Mouse (Mus musculus): ENCODE results near the gene Lgals8. TPM values are rescaled to one million over a fixed set of nuclear protein-coding genes. Genes with fewer than 3 reads are reported as not detected.

Gene Lgals8
- polyA plus RNA-seq, 1 experiment from 2014 or later, result 14.1 TPM

DNA sequence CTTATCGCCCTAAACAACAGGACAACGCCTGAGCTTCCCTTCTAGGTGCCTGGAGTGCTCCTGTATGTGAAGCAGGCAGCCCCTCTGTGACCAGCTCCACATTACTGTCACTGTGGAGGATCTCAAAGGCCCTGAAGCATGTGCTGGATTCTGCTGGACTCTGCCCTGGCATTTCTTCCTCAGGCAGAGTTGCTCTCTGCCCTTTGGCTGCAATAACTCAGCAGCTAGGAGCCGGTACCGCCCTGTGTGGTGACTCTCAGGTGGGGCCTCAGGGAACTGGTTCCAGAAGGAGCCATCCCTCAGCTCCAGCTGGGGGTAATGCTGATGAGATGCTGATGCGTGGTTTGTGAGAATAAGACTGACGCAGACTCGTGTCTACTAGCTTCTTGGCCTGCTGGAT, 8.0 kb downstream of the Lgals8 start:
- H3K27me3 ChIP-seq, result no peaks in the 10 kb centered on the region
- no peak for ATAC-seq (ENCODE audit: low FRiP score, low read depth)
- no peak overlapping the region for H3K9ac ChIP-seq (replicated peaks)
- H3K9me3 ChIP-seq, result no peaks in the 10 kb centered on the region
- 84% methylated on average over 7 of the region's 7 CpGs for WGBS
- H3K4me2 ChIP-seq (replicated peaks), result no peak overlapping the region
- no peaks in the 10 kb centered on the region for H3K36me3 ChIP-seq
- no peak overlapping the region for H3K4me3 ChIP-seq
- no peak overlapping the region for H3K27ac ChIP-seq (replicated peaks)
- peaks cover 6% of the 10 kb centered on the region; the same call in 1 of the 2 replicates for H3K4me1 ChIP-seq

DNA sequence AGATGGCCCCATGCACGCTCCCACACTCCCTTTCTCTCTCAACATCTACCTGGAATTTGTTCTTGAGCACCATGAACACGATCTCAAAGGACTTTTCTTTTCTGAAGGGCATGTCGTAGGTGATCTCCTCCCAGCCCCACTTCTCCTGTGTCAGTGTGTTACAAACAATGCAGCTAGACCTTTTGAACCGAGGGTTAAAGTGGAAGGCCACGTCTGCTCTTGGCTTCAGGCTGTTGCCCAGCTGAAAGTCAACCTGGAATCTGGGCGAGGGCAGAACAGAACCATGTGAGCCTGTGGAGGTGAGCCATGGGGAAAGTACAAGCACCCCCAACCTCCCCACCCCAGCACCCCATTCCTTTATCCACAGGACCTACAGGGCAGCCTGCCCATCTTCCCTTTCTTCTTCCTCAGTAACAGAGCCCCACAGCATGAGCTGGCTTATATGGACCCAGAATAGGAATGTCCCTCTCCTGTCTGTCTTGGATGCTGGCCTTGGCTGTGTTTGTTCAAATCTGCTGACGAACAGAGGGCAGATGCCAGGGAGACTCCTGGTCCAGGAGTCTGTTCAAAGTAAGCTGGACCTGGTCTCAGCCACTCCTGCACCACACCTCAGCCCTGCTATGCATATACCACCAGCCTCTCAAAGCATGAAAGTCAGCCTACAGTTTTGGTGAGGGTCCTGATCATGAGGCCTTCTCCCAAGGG, 9.9 kb downstream of the Lgals8 start:
- Histone ChIP-seq H3K9ac (replicated peaks) (no peak overlapping the region), H3K4me2 (replicated peaks) (no peak overlapping the region), H3K27ac (replicated peaks) (no peak overlapping the region), H3K4me3 (no peak overlapping the region), H3K36me3 (no peaks in the 10 kb centered on the region), H3K27me3 (no peaks in the 10 kb centered on the region), H3K4me1 (no peaks in the 10 kb centered on the region), H3K9me3 (no peaks in the 10 kb centered on the region)
- WGBS, result 79% methylated on average over 7 of the region's 7 CpGs
- ATAC-seq (ENCODE audit: low FRiP score, low read depth), result no peak

DNA sequence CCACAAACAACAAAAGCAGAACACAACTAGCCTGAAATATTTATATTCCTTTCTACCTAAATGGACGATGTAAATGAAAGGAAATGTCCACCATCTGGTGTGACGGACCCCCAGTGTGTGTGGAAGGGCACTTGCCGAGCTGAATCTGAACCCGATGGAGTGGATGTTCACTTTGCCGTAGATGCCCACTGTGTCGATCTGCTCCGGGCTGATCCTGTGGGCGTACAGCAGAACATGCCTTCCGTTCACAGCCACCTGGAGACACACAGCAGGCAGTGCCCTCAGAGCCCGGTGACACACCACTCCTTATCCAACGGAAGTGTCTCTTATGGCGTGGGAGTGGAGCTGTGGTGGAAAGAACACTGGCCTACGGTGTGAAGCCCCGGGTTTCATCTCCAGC, 11.6 kb downstream of the Lgals8 start:
- Histone ChIP-seq H3K4me3 (no peak overlapping the region), H3K4me2 (replicated peaks) (no peak overlapping the region), H3K9me3 (no peaks in the 10 kb centered on the region), H3K27me3 (no peaks in the 10 kb centered on the region), H3K27ac (replicated peaks) (no peak overlapping the region), H3K4me1 (no peaks in the 10 kb centered on the region), H3K36me3 (no peaks in the 10 kb centered on the region), H3K9ac (replicated peaks) (no peak overlapping the region)
- ATAC-seq (ENCODE audit: low FRiP score, low read depth), result no peak
- WGBS, result 92% methylated on average over 14 of the region's 14 CpGs

DNA sequence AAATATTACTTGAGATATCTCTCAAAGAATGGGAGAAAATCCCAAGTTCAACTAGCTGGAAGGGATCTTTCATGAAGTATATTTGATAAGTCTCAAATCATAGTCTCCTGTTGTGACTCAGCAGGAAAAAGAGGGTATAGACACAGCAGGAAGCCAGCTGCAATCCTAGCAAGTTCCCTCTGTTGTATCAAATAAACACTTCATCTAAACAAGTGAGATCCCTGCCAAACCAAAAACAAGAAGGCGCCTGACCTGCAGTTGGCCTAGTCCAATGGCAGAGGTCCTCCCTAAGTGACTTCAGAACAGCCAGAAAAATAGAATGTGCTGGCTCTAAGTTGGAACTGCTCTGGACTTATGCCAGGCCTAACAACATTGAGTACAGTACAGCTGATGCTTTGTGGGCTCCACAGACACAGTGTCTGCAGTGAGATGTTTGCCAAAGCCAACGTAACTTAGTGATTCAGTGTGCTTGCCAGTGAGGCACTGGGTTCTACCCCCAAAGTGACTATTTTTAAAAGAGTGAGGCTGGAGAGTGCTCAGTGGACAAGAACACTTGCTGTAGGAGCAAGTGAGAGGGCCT, 22.6 kb downstream of the Lgals8 start:
- Histone ChIP-seq H3K36me3 (peaks cover 39% of the 10 kb centered on the region), H3K9ac (replicated peaks) (no peak overlapping the region), H3K9me3 (no peaks in the 10 kb centered on the region), H3K4me2 (replicated peaks) (no peak overlapping the region), H3K27ac (replicated peaks) (no peak overlapping the region), H3K4me1 (no peaks in the 10 kb centered on the region), H3K27me3 (no peaks in the 10 kb centered on the region), H3K4me3 (no peak overlapping the region)
- no peak for ATAC-seq (ENCODE audit: low FRiP score, low read depth)
- WGBS, result 81% methylated on average over 2 of the region's 2 CpGs

DNA sequence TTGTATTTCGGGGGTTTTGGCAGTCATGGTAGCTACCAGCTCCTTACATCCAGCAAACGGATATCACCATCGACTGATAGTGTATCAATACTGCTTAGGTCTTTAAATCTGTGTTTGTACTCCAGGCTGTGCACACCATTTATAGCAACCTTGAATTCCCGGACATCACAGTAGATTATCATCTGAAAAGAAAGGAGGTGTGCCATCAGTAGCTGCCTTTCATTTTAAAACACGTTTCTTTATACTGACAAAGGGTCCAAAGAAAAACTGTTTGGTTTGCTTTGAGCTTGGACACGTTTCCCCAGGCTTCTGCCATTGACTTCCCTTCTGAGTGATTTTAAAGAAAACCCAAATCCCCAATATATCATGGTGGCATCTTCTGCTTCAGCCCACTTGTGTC, 23.9 kb downstream of the Lgals8 start:
- Histone ChIP-seq H3K4me3 (no peak overlapping the region), H3K4me1 (no peaks in the 10 kb centered on the region), H3K9me3 (no peaks in the 10 kb centered on the region), H3K27me3 (no peaks in the 10 kb centered on the region), H3K4me2 (replicated peaks) (no peak overlapping the region), H3K9ac (replicated peaks) (no peak overlapping the region), H3K27ac (replicated peaks) (no peak overlapping the region), H3K36me3 (peaks cover 48% of the 10 kb centered on the region)
- ATAC-seq (ENCODE audit: low FRiP score, low read depth), result no peak
- WGBS, result 87% methylated on average over 6 of the region's 6 CpGs

DNA sequence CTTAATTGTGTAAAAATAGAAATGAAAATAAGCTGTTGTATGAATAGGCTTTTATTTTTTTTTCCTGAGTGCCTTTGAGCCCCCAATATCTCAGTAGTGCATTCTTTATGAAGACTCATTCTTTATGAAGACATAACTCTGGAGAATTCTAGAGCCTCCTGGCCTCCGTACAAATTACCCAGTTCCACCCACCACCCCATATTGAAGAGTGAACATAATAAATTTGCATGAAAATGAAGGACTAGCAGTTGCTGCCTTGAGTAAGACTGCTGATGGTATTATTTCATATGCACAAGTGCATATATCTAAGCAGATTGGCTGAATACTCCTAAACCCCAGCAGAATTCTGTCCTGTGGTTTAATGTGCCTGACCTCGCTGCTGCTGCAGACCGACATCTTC, 25.2 kb downstream of the Lgals8 start:
- Histone ChIP-seq H3K4me1 (no peaks in the 10 kb centered on the region), H3K36me3 (peaks cover 60% of the 10 kb centered on the region), H3K9me3 (no peaks in the 10 kb centered on the region), H3K27ac (replicated peaks) (no peak overlapping the region), H3K27me3 (no peaks in the 10 kb centered on the region), H3K4me3 (no peak overlapping the region), H3K4me2 (replicated peaks) (no peak overlapping the region), H3K9ac (replicated peaks) (no peak overlapping the region)
- 93% methylated on average over 3 of the region's 3 CpGs for WGBS
- ATAC-seq (ENCODE audit: low FRiP score, low read depth), result no peak

DNA sequence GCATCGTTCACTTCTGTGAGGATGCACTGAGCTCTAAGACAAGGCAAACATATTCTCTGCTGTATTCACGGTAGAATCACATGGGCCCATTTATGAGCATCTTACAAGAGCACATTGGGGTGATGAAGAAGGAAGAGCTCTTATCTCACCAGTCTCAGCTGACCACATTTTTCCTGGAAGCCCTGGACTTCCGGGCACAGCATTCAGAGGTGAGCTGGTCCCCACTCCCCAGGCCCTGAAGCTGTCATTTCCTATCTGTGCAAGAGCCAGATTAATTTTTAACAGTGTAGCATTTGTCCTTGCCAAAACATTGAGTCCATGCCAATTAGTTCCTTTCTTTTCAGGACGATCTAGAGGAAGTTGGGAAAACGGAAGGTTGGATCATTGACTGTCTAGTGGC, 30.9 kb downstream of the Lgals8 start:
- Histone ChIP-seq H3K4me1 (no peaks in the 10 kb centered on the region), H3K9me3 (no peaks in the 10 kb centered on the region), H3K9ac (replicated peaks) (no peak overlapping the region), H3K27me3 (no peaks in the 10 kb centered on the region), H3K4me2 (replicated peaks) (no peak overlapping the region), H3K27ac (replicated peaks) (no peak overlapping the region), H3K4me3 (no peak overlapping the region), H3K36me3 (peaks cover 87% of the 10 kb centered on the region)
- 96% methylated on average over 5 of the region's 5 CpGs for WGBS
- ATAC-seq (ENCODE audit: low FRiP score, low read depth), result no peak

DNA sequence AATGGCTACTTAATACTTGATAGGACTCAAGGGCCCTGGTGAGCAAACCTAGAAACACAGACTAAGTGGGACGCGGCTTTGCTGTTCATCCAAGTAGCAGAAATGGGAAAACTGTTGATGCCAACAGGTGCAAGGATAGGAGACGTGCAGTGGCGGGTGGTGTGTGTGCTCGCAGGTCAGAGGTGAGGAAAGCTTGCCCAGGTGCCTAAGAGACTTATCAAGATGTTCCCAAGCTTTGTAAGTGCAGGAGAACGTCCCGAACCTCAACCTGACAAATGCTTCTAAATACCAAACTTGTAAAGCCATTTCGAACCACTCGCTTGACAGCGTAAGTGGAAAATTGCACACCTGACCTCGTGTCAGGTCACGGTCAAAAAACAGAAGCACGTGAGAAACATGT, 36.2 kb downstream of the Lgals8 start:
- no peak overlapping the region for H3K4me3 ChIP-seq
- H3K4me1 ChIP-seq, result no peaks in the 10 kb centered on the region
- H3K4me2 ChIP-seq (replicated peaks), result no peak overlapping the region
- H3K9me3 ChIP-seq, result no peaks in the 10 kb centered on the region
- no peaks in the 10 kb centered on the region for H3K27me3 ChIP-seq
- ATAC-seq (ENCODE audit: low FRiP score, low read depth), result no peak
- WGBS, result 97% methylated on average over 13 of the region's 13 CpGs
- H3K27ac ChIP-seq (replicated peaks), result no peak overlapping the region
- H3K9ac ChIP-seq (replicated peaks), result no peak overlapping the region
- peaks cover 93% of the 10 kb centered on the region for H3K36me3 ChIP-seq

DNA sequence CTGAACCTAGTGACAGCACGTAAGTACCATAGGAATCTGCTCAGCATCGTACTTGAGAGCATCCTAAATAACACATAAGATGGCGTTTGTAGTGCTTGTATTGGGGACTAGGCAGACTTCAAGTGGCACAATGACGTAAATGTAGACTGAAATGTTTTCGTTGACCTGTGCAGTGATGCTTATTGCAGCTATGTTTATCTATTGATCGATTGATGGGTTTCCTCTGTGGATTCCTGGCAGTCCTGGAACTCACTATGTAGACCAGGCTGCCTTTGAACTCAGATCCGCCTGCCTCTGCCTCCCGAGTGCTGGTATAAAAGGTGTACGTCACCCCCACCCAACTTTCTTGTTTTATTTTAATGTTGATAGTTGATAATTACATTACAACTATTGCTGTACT, 44.1 kb downstream of the Lgals8 start:
- Histone ChIP-seq H3K4me1 (no peaks in the 10 kb centered on the region), H3K36me3 (peaks cover 89% of the 10 kb centered on the region), H3K4me3 (no peak overlapping the region), H3K4me2 (replicated peaks) (no peak overlapping the region), H3K27ac (replicated peaks) (no peak overlapping the region), H3K27me3 (no peaks in the 10 kb centered on the region), H3K9me3 (no peaks in the 10 kb centered on the region), H3K9ac (replicated peaks) (no peak overlapping the region)
- ATAC-seq (ENCODE audit: low FRiP score, low read depth), result no peak
- 94% methylated on average over 9 of the region's 9 CpGs for WGBS

DNA sequence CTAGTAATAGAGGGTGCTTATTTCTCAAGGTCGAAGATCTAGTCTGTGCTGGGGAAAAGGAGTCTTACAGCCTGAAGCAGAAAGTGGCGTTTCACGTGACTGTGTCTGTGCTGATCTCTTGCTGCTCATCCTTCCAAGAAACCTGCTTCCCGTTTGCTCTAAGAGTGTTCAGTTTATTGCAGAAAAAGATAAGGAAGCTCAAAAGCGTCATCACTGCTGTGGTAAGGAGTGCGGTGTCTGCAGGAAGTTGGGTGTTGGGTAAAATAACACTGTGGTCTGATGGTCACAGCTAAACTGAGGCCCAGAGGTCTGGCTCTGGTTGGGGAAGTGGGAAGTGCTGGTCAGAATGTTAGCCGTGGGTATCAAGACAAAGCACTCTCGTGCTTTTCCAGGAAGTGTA, 52.7 kb downstream of the Lgals8 start:
- H3K27me3 ChIP-seq, result no peaks in the 10 kb centered on the region
- ATAC-seq (ENCODE audit: low FRiP score, low read depth), result no peak
- H3K27ac ChIP-seq (replicated peaks), result no peak overlapping the region
- H3K9me3 ChIP-seq, result no peaks in the 10 kb centered on the region
- no peak overlapping the region for H3K4me3 ChIP-seq
- WGBS, result 89% methylated on average over 8 of the region's 8 CpGs
- H3K4me1 ChIP-seq, result no peaks in the 10 kb centered on the region
- H3K36me3 ChIP-seq, result peaks cover 73% of the 10 kb centered on the region
- H3K4me2 ChIP-seq (replicated peaks), result no peak overlapping the region
- H3K9ac ChIP-seq (replicated peaks), result no peak overlapping the region

DNA sequence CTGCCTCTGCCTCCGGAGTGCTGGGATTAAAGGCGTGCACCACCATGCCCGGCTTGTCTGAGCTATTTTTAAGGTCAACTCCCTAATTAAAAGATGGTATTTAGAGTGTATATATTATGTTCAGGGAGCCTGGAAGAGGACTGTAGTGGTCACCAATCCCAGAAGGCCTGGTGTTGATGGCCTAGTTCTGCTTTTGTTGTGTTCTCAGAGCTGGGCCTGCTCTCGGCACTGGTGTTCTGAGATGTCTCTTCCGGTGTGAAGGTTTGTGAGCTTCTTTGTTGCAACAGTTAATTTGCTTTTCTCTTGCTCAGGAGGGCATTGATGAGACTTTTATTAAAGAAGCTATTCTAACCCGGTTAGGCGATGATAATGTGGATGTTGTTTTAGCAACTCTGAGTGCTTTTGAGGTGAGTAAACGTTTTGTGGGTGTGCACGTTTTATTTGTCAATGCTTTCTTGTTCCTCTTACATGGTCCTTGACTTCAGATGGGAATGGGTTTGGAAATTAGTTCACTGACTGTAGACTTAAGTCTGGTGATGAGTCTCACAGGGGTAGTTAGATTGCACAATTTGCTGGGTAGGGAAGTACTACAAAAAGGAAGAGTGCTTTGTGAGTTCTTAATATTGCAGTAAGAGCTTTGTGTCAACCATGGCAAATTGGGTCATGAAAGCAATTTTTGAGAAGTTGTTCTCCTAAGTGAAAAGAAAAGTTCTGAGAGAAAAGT, 56.2 kb downstream of the Lgals8 start:
- Histone ChIP-seq H3K4me2 (replicated peaks) (no peak overlapping the region), H3K4me1 (no peaks in the 10 kb centered on the region), H3K4me3 (no peak overlapping the region), H3K27ac (replicated peaks) (no peak overlapping the region), H3K9me3 (no peaks in the 10 kb centered on the region), H3K36me3 (peaks cover 65% of the 10 kb centered on the region), H3K9ac (replicated peaks) (no peak overlapping the region), H3K27me3 (no peaks in the 10 kb centered on the region)
- WGBS, result 86% methylated on average over 9 of the region's 9 CpGs
- ATAC-seq (ENCODE audit: low FRiP score, low read depth), result no peak

DNA sequence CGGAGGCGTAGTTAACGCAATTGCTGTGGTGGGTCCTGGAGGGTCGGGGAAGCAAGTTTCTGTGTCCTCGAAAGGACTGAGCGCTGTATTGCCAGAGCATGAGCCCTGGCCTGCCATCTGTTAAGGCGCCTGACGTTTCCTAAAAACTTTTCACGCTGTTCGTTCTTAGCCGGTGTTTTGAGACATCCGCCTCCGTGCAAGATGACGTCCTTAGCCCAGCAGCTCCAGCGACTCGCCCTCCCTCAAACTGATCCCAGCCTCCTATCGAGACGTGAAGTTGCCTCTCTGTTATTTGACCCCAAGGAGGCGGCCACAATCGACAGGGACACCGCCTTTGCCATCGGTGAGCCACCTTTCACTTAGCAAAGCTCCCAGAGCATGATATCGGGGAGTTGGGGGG, 69.2 kb downstream of the Lgals8 start:
- Histone ChIP-seq H3K36me3 (peaks cover 17% of the 10 kb centered on the region), H3K27me3 (peaks cover 10% of the 10 kb centered on the region), H3K27ac (replicated peaks) (no peak overlapping the region; the same call in 1 of the 2 replicates), H3K4me2 (replicated peaks) (peak overlapping the region; percentile 94), H3K9ac (replicated peaks) (peak overlapping the region; percentile 72), H3K4me3 (peak overlapping the region; percentile 90), H3K9me3 (no peaks in the 10 kb centered on the region), H3K4me1 (peaks cover 8% of the 10 kb centered on the region)
- no peak for ATAC-seq (ENCODE audit: low FRiP score, low read depth)
- under 1% methylated on average over 23 of the region's 23 CpGs for whole genome bisulfite sequencing

Measured in midbrain, embryonic 12.5 days (tissue).